Mouse (Mus musculus) midbrain, postnatal 0 days (tissue): ENCODE data around the gene Megf9. TPM values are rescaled to one million over a fixed set of nuclear protein-coding genes. Genes with fewer than 3 reads are reported as not detected.
A peak's percentile ranks its signal among the peaks of the same experiment; 100 is the strongest.

ENCODE experiments used
- ATAC-seq: fragments of 200-750 bp; cut with Nextera tagmentation; 2 replicates; pipeline ENCODE4 v1.8.0; 2017; ENCODE audit warnings: moderate number of reproducible peaks, mild to moderate bottlenecking, moderate TSS enrichment, moderate library complexity; ENCODE audit not compliant: low FRiP score
- DNase-seq: peaks from one replicate; pipeline ENCODE4 v3.0.0-alpha.2; 2015; ENCODE audit warnings: low spot score
- H3K27ac ChIP-seq: fragments of 300-500 bp; sonication (generic); 2 replicates; pipeline ENCODE4 v1.5.1; 2014; ENCODE audit warnings: low read depth, mild to moderate bottlenecking, low read length, mixed read lengths
- H3K27me3 ChIP-seq: fragments of 300-500 bp; sonication (generic); 2 replicates; pipeline ENCODE4 v1.6.1; 2014; ENCODE audit warnings: low read length, control low read depth, mixed read lengths; ENCODE audit not compliant: insufficient read depth
- H3K36me3 ChIP-seq: fragments of 300-500 bp; sonication (generic); 2 replicates; pipeline ENCODE4 v1.6.1; 2014; ENCODE audit warnings: low read length, control low read depth, mixed read lengths; ENCODE audit not compliant: insufficient read depth
- H3K4me1 ChIP-seq: fragments of 300-500 bp; sonication (generic); 2 replicates; pipeline ENCODE4 v1.6.1; 2014; ENCODE audit warnings: mild to moderate bottlenecking, control low read depth, antibody characterized with exemption, low read length, mixed read lengths; ENCODE audit not compliant: insufficient read depth
- H3K4me2 ChIP-seq: fragments of 300-500 bp; sonication (generic); 2 replicates; pipeline ENCODE4 v1.6.1; 2014; ENCODE audit warnings: low read depth, mild to moderate bottlenecking, low read length, mixed read lengths; ENCODE audit not compliant: poor library complexity, severe bottlenecking
- H3K4me3 ChIP-seq: fragments of 300-500 bp; sonication (generic); 2 replicates; pipeline ENCODE4 v1.5.1; 2014; ENCODE audit warnings: low read depth, mild to moderate bottlenecking, low read length, moderate library complexity
- H3K9ac ChIP-seq: fragments of 300-500 bp; sonication (generic); replicated peaks from 2 replicates; pipeline ENCODE4 v1.6.1; 2014; ENCODE audit warnings: mild to moderate bottlenecking, low read length, moderate library complexity, mixed read lengths; ENCODE audit not compliant: poor library complexity, severe bottlenecking
- H3K9me3 ChIP-seq: fragments of 300-500 bp; sonication (generic); 2 replicates; pipeline ENCODE4 v1.6.1; 2016; ENCODE audit warnings: low read length, control low read depth
- CTCF ChIP-seq: IDR thresholded peaks from 2 replicates; pipeline ENCODE4 v1.5.1; 2016; ENCODE audit warnings: antibody characterized with exemption, mild to moderate bottlenecking
- WGBS: fragments of 180-500 bp; shearing (Covaris S2); extraction: QIAGEN DNeasy Blood & Tissue Kit; methylation state at CpG from one replicate; pipeline ENCODE4 v1.1.7; 2014; 5-methylcytosine and 5-hydroxymethylcytosine counted together
- polyA plus RNA-seq: library from polyadenylated mRNA; unstranded; fragments of >200 nt; fragmentation: Nextera tagmentation; extraction: Ambion mirVana; gene quantifications from 2 replicates; pipeline ENCODE4 v1.2.1, GENCODE M21; 2015
- total RNA-seq: library from RNA; depleted of rRNA; stranded (reverse); fragments of >200 nt; gene quantifications from 2 replicates; pipeline ENCODE4 v1.2.3, GENCODE M21; 2014

Megf9 gene
- total and polyA plus RNA-seq, 2 experiments from 2014 or later: 30.1 to 66.3 TPM

DNA sequence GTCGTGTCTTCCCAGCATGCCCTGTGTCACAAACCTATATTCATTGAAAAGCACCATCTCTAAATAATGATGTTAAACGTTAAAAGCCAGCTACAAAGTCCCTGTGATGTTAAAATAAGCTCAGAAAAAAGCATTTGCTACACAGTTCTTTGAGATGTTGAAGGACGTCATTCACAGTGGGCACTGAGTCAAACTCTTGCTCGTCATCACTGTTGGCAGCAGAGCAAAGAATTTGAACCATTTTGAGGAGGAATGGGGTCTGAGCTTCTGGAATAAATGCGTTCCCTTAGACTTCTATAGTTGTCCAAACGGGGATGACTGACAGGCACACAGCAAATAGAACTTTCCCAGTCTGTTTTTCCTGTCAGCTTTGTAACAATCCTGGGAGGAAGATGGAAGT is 5.9 kb upstream of the Megf9 start:
- no peak for ATAC-seq
- H3K4me2 ChIP-seq: no peak overlapping the region

GRCm38 (mm10) chr4:70536661-70537580 is 2.1 kb upstream of the Megf9 start:
- no peak for ATAC-seq
- Histone ChIP-seq H3K9me3 (no peaks in the 10 kb centered on the region), H3K27ac (no peak overlapping the region), H3K4me3 (no peak overlapping the region), H3K36me3 (no peaks in the 10 kb centered on the region), H3K27me3 (no peaks in the 10 kb centered on the region), H3K4me2 (no peak overlapping the region), H3K4me1 (peaks cover 6% of the 10 kb centered on the region; the same call in 1 of the 2 replicates), H3K9ac (no peak overlapping the region)
- DNase-seq: no peak
- no peak for TF ChIP-seq CTCF
- WGBS: 11% methylated on average over 2 of the region's 2 CpGs

More for the DNA sequence above, 5.9 kb upstream of the Megf9 start:
- no peaks in the 10 kb centered on the region for H3K27me3 ChIP-seq
- no peak overlapping the region for H3K4me3 ChIP-seq
- H3K4me1 ChIP-seq: peaks cover 5% of the 10 kb centered on the region; the same call in 1 of the 2 replicates
- no peaks in the 10 kb centered on the region for H3K36me3 ChIP-seq
- no peaks in the 10 kb centered on the region for H3K9me3 ChIP-seq
- no peak overlapping the region for H3K27ac ChIP-seq
- H3K9ac ChIP-seq: no peak overlapping the region
- 48% methylated on average over 6 of the region's 6 CpGs for WGBS
- DNase-seq: no peak
- TF ChIP-seq CTCF: no peak

- Histone ChIP-seq H3K4me1 (peaks cover 10% of the 10 kb centered on the region; the same call in 1 of the 2 replicates), H3K9me3 (no peaks in the 10 kb centered on the region), H3K27me3 (no peaks in the 10 kb centered on the region), H3K9ac (peak overlapping the region; percentile 92), H3K4me2 (peak overlapping the region; percentile 63), H3K27ac (peak overlapping the region; percentile 99), H3K4me3 (peak overlapping the region; percentile 93), H3K36me3 (no peaks in the 10 kb centered on the region)
- no peak for TF ChIP-seq CTCF
- DNase-seq (peak; percentile 51), ATAC-seq (peak; percentile 8; the same call in 1 of the 2 replicates)
- 10% methylated on average over 7 of the region's 7 CpGs for whole genome bisulfite sequencing
Observed at GRCm38 (mm10) chr4:70535711-70536311, 1.0 kb upstream of the Megf9 start.

DNA sequence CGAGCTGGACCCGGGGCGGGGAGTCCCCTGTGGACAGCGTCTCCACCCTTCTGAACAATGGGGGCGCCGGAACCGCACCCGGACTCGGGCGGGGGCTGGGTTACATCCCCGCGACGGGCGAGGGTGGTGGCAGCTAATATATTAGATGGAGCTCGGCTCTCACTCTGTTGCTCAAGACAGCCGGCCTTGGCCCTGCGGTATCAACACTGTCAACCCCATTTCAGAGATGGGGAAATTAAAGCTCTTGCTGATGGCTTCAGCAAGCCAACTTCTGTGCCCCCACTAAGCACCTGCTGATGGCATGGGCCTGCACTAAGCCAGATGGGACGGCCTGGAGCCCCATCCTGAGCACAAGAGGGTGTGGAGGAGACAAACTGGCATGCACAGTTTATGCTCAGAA is 494 bp upstream of the Megf9 start:
- H3K9me3 ChIP-seq: no peaks in the 10 kb centered on the region
- peak overlapping the region; percentile 92 for H3K9ac ChIP-seq
- ATAC-seq (peak; percentile 69), DNase-seq (no peak)
- WGBS: under 1% methylated on average over 18 of the region's 18 CpGs
- peak overlapping the region; percentile 93 for H3K4me3 ChIP-seq
- H3K36me3 ChIP-seq: no peaks in the 10 kb centered on the region
- peak overlapping the region; percentile 63 for H3K4me2 ChIP-seq
- H3K27me3 ChIP-seq: no peaks in the 10 kb centered on the region
- no peak for TF ChIP-seq CTCF
- peaks cover 13% of the 10 kb centered on the region; the same call in 1 of the 2 replicates for H3K4me1 ChIP-seq
- H3K27ac ChIP-seq: peak overlapping the region; percentile 99

- Histone ChIP-seq H3K9ac (peak overlapping the region; percentile 98), H3K4me1 (peaks cover 13% of the 10 kb centered on the region; the same call in 1 of the 2 replicates)
- WGBS: under 1% methylated on average over 46 of the region's 66 CpGs
Observed at GRCm38 (mm10) chr4:70534078-70534890, 511 bp downstream of the Megf9 start.

More at GRCm38 (mm10) chr4:70534078-70534890, 511 bp downstream of the Megf9 start:
- DNase-seq (peak; percentile 22), ATAC-seq (peak; percentile 69)
- H3K4me3 ChIP-seq: peak overlapping the region; percentile 93
- peak overlapping the region; percentile 73 for H3K4me2 ChIP-seq
- no peaks in the 10 kb centered on the region for H3K36me3 ChIP-seq
- H3K27me3 ChIP-seq: no peaks in the 10 kb centered on the region
- TF ChIP-seq CTCF: no peak
- no peaks in the 10 kb centered on the region for H3K9me3 ChIP-seq
- peak overlapping the region; percentile 89 for H3K27ac ChIP-seq
